Comparison of ENCODE assay signal across 40 mouse cellular contexts in the genomic region with DNA sequence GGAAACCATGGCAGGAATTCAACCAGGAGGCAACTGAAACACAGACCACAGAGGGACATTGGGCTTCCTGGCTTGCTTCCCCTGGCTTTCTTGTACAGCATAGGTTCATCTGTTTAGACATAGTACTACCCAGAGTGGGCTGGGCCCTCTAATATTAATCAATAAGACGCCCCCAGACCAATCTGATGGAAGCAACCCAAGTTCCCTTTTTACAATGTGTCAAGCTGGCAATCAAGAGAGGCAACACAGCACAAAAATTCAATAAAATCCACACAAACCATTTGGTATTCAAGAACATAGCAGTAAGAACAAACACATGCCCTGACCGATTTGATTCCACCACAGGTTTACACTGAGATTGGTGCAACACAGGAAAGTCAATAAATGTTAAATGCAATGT. TPM values are rescaled to one million over a fixed set of nuclear protein-coding genes. Genes with fewer than 3 reads are reported as not detected.
DNase-seq lines count a peak whose midpoint lies in the region.
"Had no signal": no experiment of that assay in that cellular context is flagged by ENCODE, and none has a peak within 500 bp of the region (broad histone marks: within the 10 kb centered on the region; RNA-seq: fewer than 3 reads in every experiment).

No protein-coding gene starts in this region.

- H3K4me3 ChIP-seq in macrophage (ENCODE audit: inconsistent target), result no peak overlapping the region
- H3K4me3 ChIP-seq: embryonic facial prominence, embryonic 13.5 days; forebrain, embryonic 10.5 days; forebrain, embryonic 15.5 days; left cerebral cortex, adult 2 months; liver, embryonic 13.5 days; midbrain, embryonic 10.5 days; stomach, embryonic 15.5 days had no signal

- H3K79me2 ChIP-seq in macrophage (ENCODE audit: inconsistent target), result no peaks in the 10 kb centered on the region

- H3K27ac ChIP-seq in macrophage, result peak overlapping the region; percentile 47
- H3K27ac ChIP-seq: embryonic facial prominence, embryonic 13.5 days; forebrain, embryonic 10.5 days; forebrain, embryonic 15.5 days; hindbrain, embryonic 14.5 days; left cerebral cortex, adult 2 months; liver, embryonic 13.5 days; midbrain, embryonic 10.5 days; stomach, embryonic 15.5 days had no signal

- H3K36me3 ChIP-seq in macrophage (ENCODE audit: inconsistent target), result peaks cover 4% of the 10 kb centered on the region; the same call in 1 of the 2 replicates
- H3K36me3 ChIP-seq: forebrain, embryonic 15.5 days; stomach, embryonic 15.5 days had no signal

- intact Hi-C loops in heart, postnatal 25 days (cut with DNase I), result no loop called here

- 97% methylated on average over 2 of the region's 2 CpGs for WGBS in macrophage (ENCODE audit: missing documents)

- DNase-seq in heart, adult 11 months, result peak; percentile 66
- DNase-seq in heart, postnatal 25 days (ENCODE audit: low spot score), result no peak
- DNase-seq in layer of hippocampus, adult 11-12 months (ENCODE audit: low spot score), result peak; percentile 49
- no peak for DNase-seq in layer of hippocampus, adult 9-10 months (ENCODE audit: low spot score)
- DNase-seq in MEL-GATA-1-ER (ENCODE audit: extremely low read depth, low read depth), result peak; percentile 8
- no peak for DNase-seq in thymus, postnatal 10 days (ENCODE audit: low spot score in 2 of 2)
- DNase-seq: adrenal gland, postnatal 14 days; cerebellum, adult 18-20 months; cerebellum, postnatal 10 days; kidney, adult 9 months; kidney, postnatal 10 days; left cerebral cortex, postnatal 4 days; liver, embryonic 13.5 days; lung, adult 18-20 months; lung, postnatal 4 days; right cerebral cortex, postnatal 25 days; thymus, postnatal 14 days had no signal

RNA-seq across cellular contexts. Expression of a gene that starts 6.1 kb away (rescaled TPM):
- not detected for total RNA-seq in heart, postnatal 25 days (2021)
- total RNA-seq in macrophage (2018; cell fraction: chromatin; rRNA removed), result not detected
- total RNA-seq in macrophage (2018; cell fraction: cytosol; rRNA removed), result not detected
- not detected for total RNA-seq in macrophage (2018; cell fraction: nucleus; rRNA removed)
- not detected in 3 replicates for polyA plus RNA-seq in macrophage (2018)
- total RNA-seq: adrenal gland, postnatal 14 days; common myeloid progenitor, adult 5-6 weeks; G1E; gastrocnemius, adult 18-20 months; gastrocnemius, postnatal 4 days; hematopoietic stem cell, adult 5-6 weeks; left cerebral cortex, adult 2 months; left cerebral cortex, postnatal 4 days; neutrophil, adult 5-6 weeks had no signal
- polyA plus RNA-seq: embryonic facial prominence, embryonic 13.5 days; forebrain, embryonic 10.5 days; forebrain, embryonic 15.5 days; frontal cortex, adult 2 months; G1E; heart, embryonic 14.5 days; hindbrain, embryonic 14.5 days; intestine, postnatal 0 days; large intestine, adult 2 months; limb, embryonic 14.5 days; liver, embryonic 13.5 days; lung, postnatal 0 days; midbrain, embryonic 10.5 days; midbrain, embryonic 16.5 days; neural tube, embryonic 11.5 days; stomach, embryonic 15.5 days; urinary bladder, adult 2 months had no signal

Comparison
In these comparisons a context has a peak if more than half of its experiments do, and no peak if none do; other contexts are left out.
1. DNase-seq: peak in heart, adult 11 months (single experiment), layer of hippocampus, adult 11-12 months (single experiment) and MEL-GATA-1-ER (single experiment); none in heart, postnatal 25 days (single experiment), layer of hippocampus, adult 9-10 months (single experiment) and thymus, postnatal 10 days (0 of 2).